Mouse (Mus musculus) thymus, postnatal 36 days (tissue): ENCODE measurements around the gene Prr15.

Experiments used
- DNase-seq, 2 experiments: peaks; one replicate each; pipeline ENCODE4 v3.0.0; 2022; ENCODE audit warnings: mixed read lengths in 2 of 2

Prr15 gene

DNA sequence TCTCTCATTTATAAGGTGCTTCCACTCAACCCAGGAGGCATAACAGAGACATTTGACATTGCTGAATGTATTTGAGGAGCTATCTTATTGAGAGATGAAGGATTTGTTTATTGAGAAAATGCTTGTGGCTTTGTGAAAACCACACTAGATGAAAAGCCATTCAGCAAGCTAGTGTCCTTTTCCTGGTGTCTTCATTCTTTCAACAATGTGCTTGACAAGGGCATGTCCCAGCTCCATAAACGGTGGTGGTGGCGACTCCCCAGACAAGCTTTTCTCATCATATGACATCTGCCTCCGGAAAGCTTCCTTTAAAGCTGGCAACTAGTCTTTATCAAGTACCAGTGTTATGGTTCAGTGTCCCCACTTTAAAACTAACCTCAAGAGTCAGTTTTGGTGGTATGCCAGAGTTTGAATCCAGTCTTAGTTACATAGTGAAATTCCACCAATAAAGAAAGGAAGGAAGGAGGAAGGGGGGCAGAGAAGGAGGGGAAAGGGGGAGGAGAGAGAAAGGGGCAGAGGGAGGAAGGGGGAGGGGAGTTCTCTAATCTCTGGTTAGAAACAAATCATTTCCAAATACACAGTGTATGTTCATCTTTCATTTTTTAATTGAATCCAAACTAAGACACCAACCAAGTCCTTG, at the start of gene Prr15:
Gene Prr15 (plus strand): TSS at position 590 of the 640 bp plus-strand sequence.
- no peak for DNase-seq

DNA sequence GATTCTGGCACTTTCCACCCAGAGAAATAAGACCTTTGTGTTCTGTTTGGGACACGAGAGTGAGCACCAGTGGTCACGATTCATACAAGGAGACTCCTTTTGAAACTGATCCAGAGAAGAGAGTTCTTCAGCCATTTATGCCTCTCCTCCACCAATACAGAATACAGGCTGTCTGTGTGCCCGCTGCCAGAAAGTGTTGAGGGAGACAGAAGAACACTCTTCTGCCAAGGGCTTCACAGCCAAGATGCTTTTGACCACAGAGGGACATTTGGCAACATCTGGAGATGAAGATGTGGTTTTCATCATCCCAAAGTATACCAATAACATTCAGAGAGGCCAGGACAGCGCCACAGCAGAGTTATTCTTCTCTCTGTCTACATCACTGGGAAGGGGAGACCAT, 48.4 kb upstream of the Prr15 start:
- DNase-seq, result no peak

DNA sequence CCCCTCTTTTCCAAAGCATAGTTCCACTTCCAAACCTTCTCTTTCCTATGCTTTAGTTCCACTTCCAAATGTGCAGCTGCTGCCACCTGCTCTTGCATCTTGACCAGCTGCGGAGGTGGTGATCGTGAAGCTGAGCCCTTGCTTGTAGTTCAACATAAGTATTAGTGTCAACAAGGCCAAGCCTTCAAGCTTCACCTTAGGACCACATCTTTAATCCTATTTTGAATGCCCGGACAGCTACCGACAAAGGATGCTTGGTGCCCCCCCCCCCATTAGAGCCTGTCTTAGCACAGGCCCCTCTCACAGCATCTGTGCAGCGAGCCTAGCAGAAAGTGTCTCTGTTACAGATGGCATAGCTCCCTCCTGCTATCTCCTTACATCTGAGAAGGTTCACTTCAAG, 47.8 kb upstream of the Prr15 start:
- no peak for DNase-seq

DNA sequence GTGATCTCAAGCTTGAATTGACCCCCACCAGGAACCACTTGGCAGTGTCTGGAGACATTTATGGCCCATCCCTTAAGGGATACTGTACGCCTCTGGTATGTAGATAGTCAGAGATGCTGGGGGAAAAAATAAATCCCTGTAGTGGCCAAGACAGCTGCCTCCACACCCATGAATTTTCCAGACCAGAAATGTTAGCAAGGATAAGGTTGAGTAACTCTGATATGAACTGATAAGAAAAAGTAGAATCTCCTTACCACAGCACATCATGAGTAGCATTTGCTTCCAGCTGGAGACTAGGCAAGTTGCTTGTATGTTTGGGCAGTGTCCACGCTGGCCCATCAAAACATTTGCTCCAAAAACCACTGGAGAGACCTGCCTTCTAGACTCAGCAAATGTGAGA, 47.0 kb upstream of the Prr15 start:
- no peak for DNase-seq

DNA sequence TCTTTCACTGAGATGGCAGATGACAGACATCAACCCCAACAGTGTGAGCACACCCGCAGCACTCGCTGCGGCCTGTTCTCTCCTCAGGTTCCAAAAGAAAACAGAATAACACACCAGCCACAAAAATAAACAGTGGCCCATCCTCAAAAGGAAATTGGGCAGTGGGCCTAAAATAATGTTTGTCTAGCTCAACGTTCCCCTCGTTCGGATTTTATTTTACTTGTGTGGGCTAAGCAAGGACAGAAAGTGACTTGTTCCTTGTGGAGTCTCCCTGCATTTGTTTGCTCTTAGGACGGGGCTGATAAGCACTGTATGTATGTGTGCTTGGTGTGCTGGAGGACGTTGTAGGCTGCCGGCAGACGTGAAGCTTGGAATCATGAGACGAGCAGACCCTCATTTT, 46.2 kb upstream of the Prr15 start:
- no peak for DNase-seq

DNA sequence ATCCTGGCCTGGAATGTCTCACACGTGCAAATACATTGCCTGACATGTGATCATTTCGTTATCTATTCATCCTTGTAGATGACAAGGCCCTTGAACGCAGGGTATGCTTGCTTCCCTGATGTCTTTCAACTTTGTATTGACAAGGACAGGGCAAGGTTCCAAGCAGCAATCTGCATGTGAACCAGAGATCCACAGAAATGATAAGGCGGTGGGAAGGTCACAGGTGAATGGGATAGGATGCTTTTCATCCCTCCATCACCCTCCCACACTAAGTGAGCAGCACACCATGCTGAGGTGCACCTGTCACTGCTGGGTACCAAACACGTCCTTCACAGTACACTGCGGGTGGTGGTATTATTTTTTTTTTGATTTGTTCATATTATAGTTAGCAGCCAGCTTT, 45.4 kb upstream of the Prr15 start:
- DNase-seq, result no peak

DNA sequence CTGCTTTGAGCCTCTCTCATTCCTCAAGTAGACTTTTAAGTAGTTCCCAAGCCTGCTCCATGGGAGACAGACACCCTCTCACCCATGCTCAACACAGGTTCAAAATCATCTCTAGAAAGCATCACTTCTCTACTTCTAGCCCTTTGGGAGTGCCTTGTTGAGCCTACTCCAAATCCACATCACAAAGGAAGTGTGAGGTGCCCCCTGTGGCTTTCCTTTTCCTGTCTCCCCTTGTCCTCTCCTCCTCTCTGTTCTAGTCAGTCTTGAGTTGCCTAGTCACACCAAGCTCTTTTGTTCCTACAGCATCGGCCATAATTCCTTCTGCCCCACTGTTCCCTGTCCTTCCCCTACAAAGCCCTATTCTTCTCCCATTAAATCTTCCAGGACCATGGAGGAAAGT, 42.3 kb upstream of the Prr15 start:
- DNase-seq, result no peak

DNA sequence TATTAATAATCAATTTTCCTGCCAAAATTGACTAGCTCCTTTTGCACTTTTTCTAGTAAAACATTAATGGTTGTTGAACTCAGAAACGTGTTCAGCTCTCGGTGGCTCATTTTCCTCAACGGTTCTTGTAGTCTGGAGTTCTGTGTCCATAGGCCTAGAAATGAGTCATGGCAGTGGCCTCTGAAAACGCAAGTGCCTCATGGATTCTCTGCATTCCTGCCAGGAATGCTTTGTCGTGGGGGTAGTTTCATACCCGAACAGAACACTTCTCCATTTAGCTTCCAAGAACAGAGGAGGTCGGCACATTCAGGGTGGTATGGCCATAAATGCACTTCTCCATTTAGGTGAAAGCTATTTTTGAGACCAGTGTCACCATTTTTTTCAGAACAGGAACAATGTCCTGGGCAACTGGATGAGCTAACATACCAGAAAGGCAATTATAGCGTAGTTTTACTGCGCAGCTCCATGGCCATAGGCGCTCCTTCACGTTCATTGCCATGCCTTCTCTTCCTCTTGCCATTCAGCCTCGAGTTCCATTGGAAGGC, 41.4 kb upstream of the Prr15 start:
- DNase-seq, result no peak

DNA sequence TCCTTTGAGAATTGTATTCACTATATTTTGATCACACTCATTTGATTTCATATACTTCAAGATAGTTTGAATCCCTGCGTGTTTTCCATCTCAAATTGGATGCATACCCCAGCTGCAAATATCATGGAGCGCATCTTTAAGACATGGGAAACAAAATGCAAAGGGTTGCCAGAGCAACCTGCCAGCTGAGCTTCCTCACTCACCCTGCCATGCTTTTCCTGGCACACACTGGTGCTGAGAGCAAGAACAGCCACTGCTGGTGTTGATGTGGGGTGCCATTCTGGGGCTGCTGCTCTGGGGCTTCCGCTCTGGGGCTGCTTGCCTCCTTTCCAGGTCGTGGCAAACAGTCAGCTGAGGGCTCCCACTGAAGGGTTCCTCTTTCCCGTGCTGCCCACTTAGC, 38.8 kb upstream of the Prr15 start:
- no peak for DNase-seq

DNA sequence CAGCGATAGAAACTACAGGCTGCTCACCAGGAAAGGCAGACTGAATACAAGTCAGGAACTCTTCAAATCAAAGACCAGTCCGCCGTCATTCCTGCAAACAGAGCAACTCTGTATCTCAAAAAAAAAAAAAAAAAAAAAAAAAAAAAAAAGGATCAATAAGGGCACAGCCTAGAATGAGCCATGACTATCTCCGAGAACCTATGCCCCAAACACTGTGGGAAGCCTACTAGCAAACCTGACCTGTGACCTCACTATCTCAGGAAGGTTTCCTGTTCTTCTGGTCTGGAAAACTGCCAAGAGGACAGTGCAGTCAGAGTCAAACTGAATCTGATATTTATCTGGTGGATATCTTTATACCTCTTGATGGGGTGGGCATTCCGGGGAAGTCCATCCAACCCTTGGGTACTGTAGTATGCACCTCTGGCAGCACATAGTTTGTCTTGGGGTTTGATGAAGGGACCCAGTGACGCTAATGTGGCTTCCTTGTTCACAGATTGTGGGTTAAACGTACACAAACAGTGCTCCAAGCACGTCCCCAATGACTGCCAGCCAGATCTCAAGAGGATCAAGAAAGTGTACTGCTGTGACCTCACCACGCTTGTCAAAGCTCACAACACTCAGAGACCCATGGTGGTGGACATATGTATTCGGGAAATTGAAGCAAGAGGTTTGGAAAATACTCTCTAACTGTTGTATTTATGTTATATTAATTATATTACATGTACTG, 35.7 kb upstream of the Prr15 start:
- DNase-seq, result no peak

DNA sequence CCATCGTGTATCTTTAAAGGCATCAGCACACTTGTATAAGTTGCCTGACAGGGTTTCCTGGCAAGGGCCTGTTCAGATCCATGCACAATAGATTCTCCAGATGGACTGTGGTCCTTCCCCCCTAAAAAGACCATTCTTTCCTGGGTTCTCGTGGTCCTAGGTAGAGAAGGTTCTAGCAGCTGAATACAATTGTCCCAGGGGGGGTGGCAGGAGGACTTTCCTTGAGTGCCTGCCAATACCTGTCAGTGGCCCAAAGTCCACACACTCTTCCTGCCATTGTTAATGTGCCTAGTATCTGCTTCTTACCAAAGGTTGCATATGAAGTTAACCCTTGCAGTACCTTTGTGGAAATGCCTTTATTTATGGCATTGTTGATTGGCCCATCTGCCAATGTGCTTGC, 28.4 kb upstream of the Prr15 start:
- DNase-seq, result no peak

DNA sequence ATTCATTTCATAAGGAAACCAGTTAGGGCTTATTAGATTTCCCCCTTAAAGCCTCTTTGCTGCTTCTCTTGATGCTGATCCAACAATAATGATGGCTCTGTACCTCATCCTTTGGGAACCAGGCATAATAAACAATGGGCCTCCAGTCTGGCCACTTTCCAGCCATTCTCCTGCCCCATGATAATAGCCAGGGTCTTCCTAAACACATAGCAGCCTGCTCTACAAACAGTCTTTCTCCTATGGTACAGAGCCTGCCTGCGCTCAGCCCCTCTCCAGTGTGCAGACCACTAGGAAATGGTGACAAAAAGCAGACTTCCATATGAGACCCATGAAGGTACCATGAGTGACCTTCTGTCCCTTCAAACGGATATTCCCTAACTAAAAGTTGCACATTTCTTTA, 26.2 kb upstream of the Prr15 start:
- no peak for DNase-seq

DNA sequence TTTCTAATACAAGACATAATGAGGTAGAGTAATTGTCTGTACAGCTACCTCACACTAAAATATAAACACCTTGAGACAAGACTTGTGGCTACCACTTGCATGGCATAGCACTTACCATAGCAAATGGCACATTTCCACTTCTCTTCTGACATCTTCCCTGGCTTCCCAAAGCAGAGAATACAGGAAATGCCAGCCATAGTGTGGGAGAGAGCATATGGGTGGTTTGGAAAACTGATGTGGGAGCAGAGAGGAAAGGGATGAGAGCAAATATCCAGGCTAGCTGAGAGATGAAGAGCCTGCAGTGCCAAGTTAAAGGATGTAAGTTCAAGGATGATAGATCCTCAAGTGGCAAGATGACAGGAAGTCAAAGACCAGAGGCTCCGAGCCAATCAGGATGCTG, 19.9 kb upstream of the Prr15 start:
- no peak for DNase-seq

DNA sequence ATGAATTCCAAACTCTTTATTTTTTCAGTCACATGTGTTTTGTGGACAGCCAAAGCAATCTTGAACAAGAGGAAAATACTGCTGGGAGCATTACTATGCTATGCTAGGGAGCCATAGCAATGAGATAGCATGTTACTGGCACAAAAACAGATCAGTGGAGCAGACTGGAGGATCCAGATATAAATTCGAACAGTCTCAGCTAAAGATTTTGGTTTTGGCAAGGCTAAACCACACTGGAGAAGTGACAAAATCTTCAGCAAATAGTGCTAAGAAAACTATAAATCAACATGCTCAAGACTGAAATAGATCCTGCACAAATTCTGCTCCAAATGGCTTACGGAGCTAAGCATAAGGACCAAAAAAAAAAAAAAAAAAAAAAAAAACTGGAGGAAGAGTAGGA, 12.6 kb upstream of the Prr15 start:
- DNase-seq, result no peak

DNA sequence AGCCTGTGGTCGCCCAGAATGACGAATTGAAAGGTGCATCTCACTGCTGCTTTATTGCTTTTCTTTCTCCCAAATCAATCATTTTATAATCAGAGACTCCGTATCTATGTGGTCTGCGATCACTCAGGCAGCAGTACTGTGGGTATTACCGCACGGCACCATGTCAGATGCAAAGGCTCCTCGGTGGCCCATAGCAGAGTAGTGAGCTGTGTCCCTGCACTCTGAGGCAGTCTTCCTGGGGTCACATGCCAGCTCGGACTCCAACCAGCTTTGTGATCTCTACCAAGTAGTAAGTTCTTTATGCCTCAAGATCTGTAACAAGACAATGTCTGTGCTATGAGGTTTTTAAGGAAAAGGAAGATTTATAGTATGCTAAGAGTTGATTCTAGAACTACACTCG, 7.0 kb upstream of the Prr15 start:
- DNase-seq, result no peak

DNA sequence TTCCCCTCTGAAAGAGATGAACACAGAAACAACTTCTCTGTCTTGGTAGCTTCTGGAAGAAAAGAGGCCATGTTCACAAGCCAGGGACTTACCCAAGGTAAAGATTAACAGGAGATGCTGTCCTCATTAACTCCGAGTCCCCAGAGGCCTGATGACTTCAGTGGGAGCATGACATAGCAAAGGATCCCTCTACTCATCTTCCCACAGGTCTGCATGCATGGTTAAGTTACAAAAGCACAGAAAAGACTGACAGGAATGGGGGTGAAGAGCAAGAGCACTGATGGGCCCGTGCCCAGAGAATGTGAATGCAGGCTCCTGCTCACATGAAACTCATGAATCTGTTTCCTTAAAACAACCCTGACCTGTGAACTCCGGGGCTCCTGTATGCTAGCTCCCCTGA, 6.4 kb upstream of the Prr15 start:
- no peak for DNase-seq

DNA sequence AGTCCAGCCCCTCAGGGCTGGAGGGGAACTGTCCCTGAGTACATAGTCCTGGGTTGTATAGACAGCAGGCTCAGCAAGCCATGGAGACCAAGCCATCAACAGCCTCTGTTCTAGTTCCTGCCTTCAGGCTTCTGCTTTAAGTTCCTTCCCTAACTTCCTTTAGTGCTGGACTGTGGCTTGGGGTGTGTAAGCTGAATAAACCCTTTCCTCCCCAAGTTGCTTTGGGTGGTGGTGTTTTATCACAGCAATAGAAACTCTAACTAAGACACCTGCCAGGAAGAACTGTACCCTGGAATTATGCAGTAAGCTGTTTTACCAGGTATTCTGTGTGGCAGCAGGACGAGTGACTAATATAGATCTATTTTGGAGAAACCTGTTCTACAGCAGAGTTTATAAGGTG, 5.4 kb upstream of the Prr15 start:
- DNase-seq, result no peak

DNA sequence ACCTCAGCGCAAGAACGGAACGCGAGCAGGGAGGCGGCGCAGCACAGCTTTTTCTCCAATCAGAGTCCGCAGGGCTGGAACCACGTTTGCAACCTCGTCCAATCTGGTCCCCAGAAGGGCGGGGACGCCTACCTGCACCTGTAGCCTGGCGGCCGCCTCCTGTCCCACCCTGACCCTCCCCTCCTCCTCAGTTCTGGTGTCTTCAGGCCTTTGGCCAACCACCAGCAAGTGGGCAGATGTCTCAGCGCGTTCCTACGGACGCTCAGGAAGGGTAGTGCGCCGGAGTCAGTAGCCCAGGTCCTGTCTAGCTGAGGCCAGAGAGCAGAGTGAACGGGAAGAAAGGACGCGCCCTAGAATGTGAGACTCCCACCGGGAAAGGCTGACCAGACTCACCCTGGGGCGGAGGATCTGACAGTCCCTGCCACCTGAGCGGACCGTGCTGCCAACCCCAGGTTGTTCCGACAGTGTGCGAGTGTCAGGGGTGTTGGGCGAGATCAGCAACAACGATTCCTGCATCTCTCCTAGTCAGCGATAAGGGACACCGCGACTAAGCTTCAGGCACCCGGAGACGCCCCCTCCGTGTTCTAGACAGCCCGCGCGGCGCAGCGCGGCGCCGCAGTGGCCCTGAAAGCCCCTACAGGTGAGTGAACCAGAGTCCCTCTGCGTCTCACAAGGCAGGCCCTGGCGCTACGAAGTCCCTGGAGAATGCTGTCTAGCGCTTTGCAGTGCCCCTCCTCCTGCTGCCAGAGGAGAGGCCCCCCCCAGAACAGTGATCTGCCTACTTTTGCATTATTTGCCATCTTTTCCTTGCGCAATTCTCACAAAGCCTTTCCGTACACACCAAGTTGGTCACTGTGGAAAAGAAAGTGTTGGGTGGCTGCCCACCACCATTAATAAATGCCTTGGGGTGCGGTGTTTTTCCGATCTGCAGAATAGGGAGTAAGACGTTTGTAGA, 1.3 kb downstream of the Prr15 start:
- DNase-seq, result peak in 1 of 2 experiments; percentile 7

DNA sequence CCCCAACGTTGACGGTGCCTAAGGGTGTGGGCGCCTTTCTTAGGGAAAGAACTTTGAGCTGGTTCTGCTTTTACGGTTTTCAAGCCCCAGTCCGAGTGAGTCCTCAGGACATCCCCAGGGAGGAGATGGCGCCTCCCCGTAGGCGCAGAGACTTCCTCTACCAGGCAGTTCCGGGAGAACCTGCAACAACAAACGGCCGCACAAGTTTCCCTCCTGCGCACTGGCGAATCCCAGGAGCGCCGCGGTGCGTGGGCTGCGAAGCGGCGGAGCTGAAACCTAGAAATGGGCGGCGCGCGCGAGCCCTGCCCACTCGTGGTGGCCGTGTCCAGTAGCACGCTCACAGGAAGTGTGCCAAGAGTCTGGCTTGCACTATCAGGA, 2.0 kb downstream of the Prr15 start:
- peak in 1 of 2 experiments; percentile 6 for DNase-seq

DNA sequence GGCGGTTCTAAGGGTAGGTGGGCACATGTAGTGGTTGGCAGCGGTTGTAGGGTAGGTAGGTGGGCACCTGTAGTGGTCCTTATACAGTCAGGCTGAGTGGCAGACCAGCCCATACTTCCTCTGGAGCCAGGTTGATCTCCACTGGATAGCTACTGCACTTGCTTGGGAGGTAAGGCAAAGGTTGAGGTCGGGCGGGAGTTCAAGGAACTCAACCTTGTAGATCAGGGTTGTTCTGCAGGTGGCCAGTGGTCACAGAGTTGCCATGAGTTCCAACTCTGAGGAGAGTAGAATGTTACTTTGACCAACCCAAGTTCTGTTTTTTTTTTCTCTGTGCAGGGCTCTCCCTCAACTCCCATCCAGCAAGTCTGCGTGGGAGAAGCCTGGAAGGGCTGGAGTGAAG, 3.1 kb downstream of the Prr15 start:
- DNase-seq, result no peak

DNA sequence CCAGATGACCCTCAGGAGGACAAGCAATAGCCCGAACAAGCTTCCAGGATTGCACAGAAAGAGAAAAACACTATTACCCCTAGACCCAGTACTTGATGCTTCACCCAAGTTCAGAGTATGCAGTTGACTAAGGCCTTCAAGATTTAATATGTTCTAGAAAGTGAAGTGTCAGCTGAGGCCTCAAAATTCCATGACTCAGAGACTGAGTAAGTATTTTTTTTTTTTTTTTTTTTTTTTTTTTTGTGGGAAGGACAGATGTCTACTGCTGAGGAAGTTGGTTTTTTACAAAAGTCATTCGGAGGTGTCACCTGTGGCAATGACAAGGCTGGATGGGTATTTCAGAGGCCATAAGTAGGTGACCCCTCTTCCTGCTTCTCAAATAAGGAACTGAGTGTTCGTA, 4.0 kb downstream of the Prr15 start:
- DNase-seq, result no peak

DNA sequence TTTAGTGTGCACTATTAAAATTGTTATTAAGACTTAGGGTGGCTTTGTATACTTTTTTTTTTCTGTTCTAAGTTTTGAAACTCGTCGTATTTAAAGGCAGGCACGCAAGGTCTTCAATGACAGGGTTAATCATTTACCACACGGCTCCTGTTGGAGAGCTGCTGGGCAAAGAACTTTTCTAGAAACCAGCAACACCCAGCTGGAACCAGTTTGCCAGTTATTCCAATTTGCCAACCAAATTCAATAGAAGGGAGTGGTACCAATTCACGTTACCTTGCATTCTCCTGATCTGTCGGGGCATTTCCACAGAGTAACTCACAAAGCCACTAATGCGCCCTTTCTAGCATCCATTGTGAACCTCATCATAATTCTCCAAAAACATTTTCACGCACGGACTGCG, 4.5 kb downstream of the Prr15 start:
- DNase-seq, result no peak

DNA sequence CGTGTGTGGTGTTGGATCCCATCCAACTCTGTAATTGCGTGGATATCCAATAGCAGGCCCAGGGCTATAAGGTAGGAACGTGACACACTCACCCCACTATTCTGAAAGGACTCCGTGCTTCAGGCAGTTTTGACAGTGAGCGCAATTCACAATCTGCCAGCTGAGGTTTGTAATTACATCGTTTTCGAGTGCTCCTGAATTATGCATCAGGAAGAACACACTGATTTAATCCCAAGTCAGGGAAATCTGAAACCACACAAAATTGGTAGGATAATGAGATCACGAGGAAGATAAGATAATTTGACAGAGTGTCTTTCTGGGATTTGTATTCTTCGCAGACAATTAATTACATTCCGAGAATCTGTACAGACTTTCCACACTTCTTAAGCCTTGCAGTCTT, 6.1 kb downstream of the Prr15 start:
- DNase-seq, result no peak

DNA sequence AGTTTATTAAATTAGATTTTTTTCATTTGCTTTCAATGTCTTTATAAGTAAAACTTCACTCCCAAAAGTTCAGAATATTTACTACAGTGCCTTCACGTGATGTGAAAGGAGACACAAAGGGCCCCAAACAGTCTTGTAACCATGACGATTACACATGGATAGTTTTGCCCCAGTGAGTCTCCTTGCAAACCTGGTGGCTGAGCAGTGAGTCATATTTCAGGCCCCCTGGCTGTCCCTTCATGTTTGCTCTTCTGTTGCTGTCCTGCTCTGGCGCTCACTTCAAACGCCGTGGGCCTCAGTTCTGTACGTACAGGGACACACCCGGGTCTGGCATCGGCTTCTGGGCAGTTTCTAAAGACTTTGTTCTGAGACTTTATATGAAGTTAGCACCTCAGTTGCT, 6.6 kb downstream of the Prr15 start:
- no peak for DNase-seq
